Mouse (Mus musculus) stomach, embryonic 14.5 days (tissue): ENCODE measurements around the gene Pnpla8. TPM values are rescaled to one million over a fixed set of nuclear protein-coding genes. Genes with fewer than 3 reads are reported as not detected.

Experiments used
- ATAC-seq: fragments of 200-750 bp; cut with Nextera tagmentation; 2 replicates; pipeline ENCODE4 v1.8.0; 2017; ENCODE audit warnings: low read depth, moderate TSS enrichment; ENCODE audit not compliant: insufficient number of reproducible peaks, insufficient read depth, low FRiP score
- H3K27ac ChIP-seq: fragments of 300-500 bp; sonication (generic); 2 replicates; pipeline ENCODE4 v1.5.1; 2014; ENCODE audit warnings: mild to moderate bottlenecking, low read length, moderate library complexity, mixed read lengths
- H3K27me3 ChIP-seq: fragments of 300-500 bp; sonication (generic); 2 replicates; pipeline ENCODE4 v1.6.1; 2014; ENCODE audit warnings: low read length, control low read depth, mixed read lengths; ENCODE audit not compliant: control insufficient read depth, insufficient read depth
- H3K36me3 ChIP-seq: fragments of 300-500 bp; sonication (generic); 2 replicates; pipeline ENCODE4 v1.6.1; 2014; ENCODE audit warnings: mild to moderate bottlenecking, control low read depth, low read length, moderate library complexity, mixed read lengths; ENCODE audit not compliant: control insufficient read depth, insufficient read depth
- H3K4me1 ChIP-seq: fragments of 300-500 bp; sonication (generic); 2 replicates; pipeline ENCODE4 v1.6.1; 2014; ENCODE audit warnings: low read length, control low read depth, mixed read lengths; ENCODE audit not compliant: control insufficient read depth, insufficient read depth
- H3K4me2 ChIP-seq: fragments of 300-500 bp; sonication (generic); replicated peaks from 2 replicates; pipeline ENCODE4 v1.6.1; 2014; ENCODE audit warnings: low read depth, low read length, control low read depth
- H3K4me3 ChIP-seq: fragments of 300-500 bp; sonication (generic); 2 replicates; pipeline ENCODE4 v1.5.1; 2014; ENCODE audit warnings: low read depth, low read length, control low read depth
- H3K9ac ChIP-seq: fragments of 300-500 bp; sonication (generic); replicated peaks from 2 replicates; pipeline ENCODE4 v1.6.1; 2014; ENCODE audit warnings: low read depth, mild to moderate bottlenecking, control low read depth, low read length, moderate library complexity, mixed read lengths
- H3K9me3 ChIP-seq: fragments of 300-500 bp; sonication (generic); 2 replicates; pipeline ENCODE4 v1.6.1; 2016; ENCODE audit warnings: low read depth, low read length, control low read depth; ENCODE audit not compliant: control insufficient read depth
- WGBS: fragments of 180-500 bp; shearing (Covaris S2); extraction: QIAGEN DNeasy Blood & Tissue Kit; methylation state at CpG from one replicate; pipeline ENCODE4 v1.1.7; 2014; 5-methylcytosine and 5-hydroxymethylcytosine counted together
- polyA plus RNA-seq: library from polyadenylated mRNA; unstranded; fragments of >200 nt; fragmentation: Nextera tagmentation; extraction: Ambion mirVana; gene quantifications from 2 replicates; pipeline ENCODE4 v1.2.1, GENCODE M21; 2014

Gene Pnpla8
- polyA plus RNA-seq, 1 experiment from 2014 or later, result 60.9 TPM

DNA sequence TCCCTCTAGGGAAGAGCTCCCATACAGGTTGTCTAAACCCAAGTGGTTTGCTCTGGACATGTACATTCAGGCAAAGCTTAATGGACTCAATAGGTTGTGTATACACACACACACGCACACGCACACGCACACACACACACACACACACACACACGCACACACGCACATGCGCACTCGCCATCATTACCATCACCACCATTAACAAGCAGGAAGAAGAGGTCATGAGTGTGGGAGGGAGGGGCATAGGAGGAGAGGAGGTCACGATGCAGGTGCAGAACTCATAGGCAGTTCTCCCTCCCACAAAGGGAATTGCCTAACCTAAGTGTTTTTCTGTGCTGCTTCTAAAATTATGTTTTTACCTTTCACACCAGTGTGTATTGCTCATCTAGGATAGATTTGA lies 65.8 kb downstream of the Pnpla8 start:
- Histone ChIP-seq H3K9ac (no peak overlapping the region), H3K4me2 (no peak overlapping the region), H3K4me1 (no peaks in the 10 kb centered on the region), H3K27ac (no peak overlapping the region), H3K4me3 (no peak overlapping the region), H3K27me3 (no peaks in the 10 kb centered on the region), H3K9me3 (no peaks in the 10 kb centered on the region), H3K36me3 (peaks cover 12% of the 10 kb centered on the region)
- 90% methylated on average over 8 of the region's 8 CpGs for WGBS
- ATAC-seq, result no peak

DNA sequence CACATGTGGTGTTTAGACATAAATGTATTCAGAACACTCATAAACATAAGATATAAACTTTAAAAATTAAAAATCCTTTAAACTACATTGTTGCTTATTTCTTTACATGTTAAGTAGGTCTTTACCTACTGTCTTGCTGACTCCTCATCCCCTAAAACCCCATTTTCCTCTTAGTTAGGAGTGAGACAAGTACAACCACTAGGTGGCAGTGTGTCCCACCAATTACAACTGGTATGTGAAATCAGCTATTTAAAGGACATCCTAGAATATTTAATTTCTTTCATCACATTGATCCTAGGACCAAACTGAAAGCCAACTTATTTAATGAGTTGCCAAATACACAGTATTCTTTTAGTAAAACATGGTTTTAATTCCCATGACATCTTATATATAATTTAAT lies 71.1 kb downstream of the Pnpla8 start:
- Histone ChIP-seq H3K27me3 (no peaks in the 10 kb centered on the region), H3K4me3 (no peak overlapping the region), H3K9me3 (no peaks in the 10 kb centered on the region), H3K9ac (no peak overlapping the region), H3K4me1 (no peaks in the 10 kb centered on the region), H3K27ac (no peak overlapping the region), H3K36me3 (peaks cover 9% of the 10 kb centered on the region; the same call in 1 of the 2 replicates), H3K4me2 (no peak overlapping the region)
- ATAC-seq, result no peak

DNA sequence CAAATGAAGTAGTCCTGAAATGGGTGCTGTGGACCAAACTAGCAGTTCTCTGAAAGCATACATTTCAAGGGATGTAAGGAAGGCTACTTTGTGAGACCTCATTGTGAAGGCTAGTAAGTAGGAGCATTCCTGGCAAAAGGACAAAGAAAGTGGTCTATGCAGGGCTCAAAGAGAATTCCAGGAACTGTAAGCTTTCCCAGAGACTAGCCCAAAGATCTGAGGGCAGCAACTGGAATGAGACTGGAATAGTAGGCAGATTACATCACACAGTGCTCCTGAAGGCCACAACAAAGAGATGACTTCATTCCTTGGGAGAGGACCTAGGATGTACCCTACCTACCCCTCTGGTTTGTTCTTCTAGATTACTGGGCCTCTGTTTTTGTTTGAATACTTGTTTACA lies 79.6 kb downstream of the Pnpla8 start:
- H3K4me1 ChIP-seq, result no peaks in the 10 kb centered on the region
- no peak overlapping the region for H3K9ac ChIP-seq
- H3K4me3 ChIP-seq, result no peak overlapping the region
- H3K9me3 ChIP-seq, result no peaks in the 10 kb centered on the region
- H3K27me3 ChIP-seq, result no peaks in the 10 kb centered on the region
- no peaks in the 10 kb centered on the region; the same call in 1 of the 2 replicates for H3K36me3 ChIP-seq
- H3K4me2 ChIP-seq, result no peak overlapping the region
- ATAC-seq, result no peak
- no peak overlapping the region for H3K27ac ChIP-seq

DNA sequence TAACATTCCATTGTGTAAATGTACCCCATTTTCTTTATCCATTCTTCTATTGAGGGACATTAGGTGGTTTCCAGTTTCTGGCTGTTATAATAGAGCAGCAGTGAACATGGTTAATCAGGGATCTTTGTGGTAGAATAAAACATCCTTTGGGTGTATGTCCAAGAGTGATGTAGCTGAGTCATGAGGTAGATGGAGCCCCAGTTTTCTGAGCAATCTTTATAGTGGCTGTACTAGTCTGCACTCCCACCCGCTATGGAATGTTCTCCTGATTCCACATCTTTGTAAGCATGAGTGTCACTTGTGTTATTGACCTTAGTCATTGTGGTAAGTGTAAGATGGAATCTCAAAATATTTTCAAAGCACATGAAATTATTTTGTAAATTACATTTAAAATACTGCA lies 82.8 kb downstream of the Pnpla8 start:
- no peak for ATAC-seq
- H3K27me3 ChIP-seq, result no peaks in the 10 kb centered on the region
- no peaks in the 10 kb centered on the region for H3K4me1 ChIP-seq
- H3K9me3 ChIP-seq, result no peaks in the 10 kb centered on the region
- no peak overlapping the region for H3K4me3 ChIP-seq
- no peak overlapping the region for H3K9ac ChIP-seq
- no peak overlapping the region for H3K27ac ChIP-seq
- H3K4me2 ChIP-seq, result no peak overlapping the region
- peaks cover 8% of the 10 kb centered on the region for H3K36me3 ChIP-seq
- 91% methylated on average over 1 of the region's 1 CpGs for WGBS

GRCm38 (mm10) chr12:44304869-44305268 lies 83.7 kb downstream of the Pnpla8 start:
- Histone ChIP-seq H3K27me3 (no peaks in the 10 kb centered on the region), H3K4me3 (no peak overlapping the region), H3K36me3 (peaks cover 11% of the 10 kb centered on the region), H3K4me1 (no peaks in the 10 kb centered on the region), H3K9ac (no peak overlapping the region), H3K4me2 (no peak overlapping the region), H3K9me3 (no peaks in the 10 kb centered on the region), H3K27ac (no peak overlapping the region)
- 71% methylated on average over 5 of the region's 5 CpGs for WGBS
- ATAC-seq, result no peak

- Histone ChIP-seq H3K9ac (no peak overlapping the region), H3K27ac (no peak overlapping the region), H3K27me3 (no peaks in the 10 kb centered on the region), H3K4me1 (no peaks in the 10 kb centered on the region), H3K9me3 (no peaks in the 10 kb centered on the region), H3K4me2 (no peak overlapping the region), H3K4me3 (no peak overlapping the region), H3K36me3 (peaks cover 11% of the 10 kb centered on the region)
- ATAC-seq, result no peak
- 87% methylated on average over 3 of the region's 3 CpGs for WGBS
Measured at GRCm38 (mm10) chr12:44308221-44308620, 87.1 kb downstream of the Pnpla8 start.

DNA sequence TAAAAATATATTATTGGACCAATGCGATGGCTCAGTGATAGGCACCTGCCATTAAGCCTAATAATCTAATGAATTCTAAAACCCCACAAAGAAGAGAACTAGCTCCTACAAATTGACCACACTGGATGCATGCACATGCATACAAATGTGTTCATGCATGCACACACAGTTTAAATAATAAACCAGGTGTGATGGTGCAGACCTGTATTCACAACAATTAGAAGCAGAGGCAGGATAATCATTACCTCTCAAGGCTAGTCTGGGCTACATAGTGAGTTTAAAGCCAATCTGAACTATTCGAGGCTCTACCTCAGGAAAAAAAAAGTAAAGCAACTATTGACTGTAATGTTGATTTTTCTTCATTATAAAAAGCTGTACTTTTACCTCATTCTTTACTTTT lies 94.0 kb downstream of the Pnpla8 start:
- no peak overlapping the region for H3K9ac ChIP-seq
- H3K4me3 ChIP-seq, result no peak overlapping the region
- H3K4me2 ChIP-seq, result no peak overlapping the region
- ATAC-seq, result no peak
- WGBS, result 85% methylated on average over 2 of the region's 2 CpGs
- no peaks in the 10 kb centered on the region for H3K9me3 ChIP-seq
- H3K36me3 ChIP-seq, result no peaks in the 10 kb centered on the region; the same call in 1 of the 2 replicates
- no peaks in the 10 kb centered on the region for H3K4me1 ChIP-seq
- H3K27me3 ChIP-seq, result no peaks in the 10 kb centered on the region
- no peak overlapping the region for H3K27ac ChIP-seq

DNA sequence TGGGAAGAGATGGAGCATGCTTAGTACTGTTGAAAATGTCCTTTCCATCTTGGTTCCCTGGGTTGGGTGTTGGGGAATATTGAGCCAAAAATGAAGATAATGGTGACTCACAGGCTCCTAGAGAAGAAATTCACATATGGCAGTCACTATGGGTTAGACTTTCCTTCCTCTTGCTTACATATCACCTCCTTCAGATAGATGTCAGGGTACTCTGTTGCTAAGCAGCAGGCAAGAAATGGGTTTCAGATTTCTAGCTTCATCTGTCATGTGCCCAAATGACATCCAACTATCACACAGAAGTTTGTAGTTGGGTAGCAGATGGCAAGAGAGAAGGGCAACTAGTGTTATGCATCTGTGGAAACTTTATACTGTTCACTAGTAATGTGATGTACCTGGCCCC lies 103.9 kb downstream of the Pnpla8 start:
- Histone ChIP-seq H3K36me3 (no peaks in the 10 kb centered on the region), H3K4me2 (no peak overlapping the region), H3K4me1 (no peaks in the 10 kb centered on the region), H3K9ac (no peak overlapping the region), H3K9me3 (no peaks in the 10 kb centered on the region), H3K27ac (no peak overlapping the region), H3K4me3 (no peak overlapping the region), H3K27me3 (0 out of 2 replicates have a peak, but pooled peaks cover 2% of the 10 kb centered on the region)
- no peak for ATAC-seq

GRCm38 (mm10) chr12:44327452-44327851 lies 106.3 kb downstream of the Pnpla8 start:
- 0 out of 2 replicates have a peak, but pooled peaks cover 2% of the 10 kb centered on the region for H3K27me3 ChIP-seq
- no peak for ATAC-seq
- H3K9ac ChIP-seq, result no peak overlapping the region
- H3K4me3 ChIP-seq, result no peak overlapping the region
- WGBS, result 37% methylated on average over 6 of the region's 6 CpGs
- H3K36me3 ChIP-seq, result no peaks in the 10 kb centered on the region
- no peak overlapping the region for H3K4me2 ChIP-seq
- H3K27ac ChIP-seq, result no peak overlapping the region
- no peaks in the 10 kb centered on the region for H3K4me1 ChIP-seq
- no peaks in the 10 kb centered on the region for H3K9me3 ChIP-seq
